Mouse (Mus musculus) embryonic facial prominence, embryonic 10.5 days (tissue): ENCODE measurements around the gene Aldh5a1. TPM values are rescaled to one million over a fixed set of nuclear protein-coding genes. Genes with fewer than 3 reads are reported as not detected.
"Not testable (repeated sequence)": the region's sequence is repeated elsewhere in the genome, so short reads cannot be mapped to it uniquely, and the experiment has no call there.

ENCODE experiments used
- DNase-seq: peaks from one replicate; pipeline ENCODE4 v3.0.0-alpha.2; 2017; ENCODE audit warnings: low spot score
- H3K27ac ChIP-seq: fragments of 300-500 bp; sonication (generic); replicated peaks from 2 replicates; pipeline ENCODE4 v1.5.1; 2016; ENCODE audit warnings: mild to moderate bottlenecking
- H3K27me3 ChIP-seq: fragments of 300-500 bp; sonication (generic); replicated peaks from 2 replicates; pipeline ENCODE4 v1.6.1; 2016; ENCODE audit warnings: low read depth, mild to moderate bottlenecking; ENCODE audit not compliant: poor library complexity, severe bottlenecking
- H3K36me3 ChIP-seq: fragments of 300-500 bp; sonication (generic); replicated peaks from 2 replicates; pipeline ENCODE4 v1.6.1; 2016; ENCODE audit warnings: mild to moderate bottlenecking, moderate library complexity
- H3K4me1 ChIP-seq: fragments of 300-500 bp; sonication (generic); 2 replicates; pipeline ENCODE4 v1.6.1; 2016
- H3K4me3 ChIP-seq: fragments of 300-500 bp; sonication (generic); 2 replicates; pipeline ENCODE4 v1.5.1; 2016; ENCODE audit warnings: mild to moderate bottlenecking, moderate library complexity
- H3K9me3 ChIP-seq: fragments of 300-500 bp; sonication (generic); 2 replicates; pipeline ENCODE4 v1.6.1; 2016; ENCODE audit warnings: mild to moderate bottlenecking
- WGBS: fragments of 180-500 bp; shearing (Covaris S2); methylation state at CpG from one replicate; pipeline ENCODE4 v1.1.7; 2016; 5-methylcytosine and 5-hydroxymethylcytosine counted together
- polyA plus RNA-seq: library from polyadenylated mRNA; unstranded; fragments of >200 nt; fragmentation: Nextera tagmentation; extraction: Ambion mirVana; gene quantifications from 2 replicates; pipeline ENCODE4 v1.2.1, GENCODE M21; 2016

Gene Aldh5a1
- 5.6 and 6.0 TPM in 2 replicates for polyA plus RNA-seq

- H3K9me3 ChIP-seq, result no peaks in the 10 kb centered on the region
- peaks cover 13% of the 10 kb centered on the region for H3K4me1 ChIP-seq
- peak within 1 kb of the TSS; percentile 88 for H3K27ac ChIP-seq
- WGBS, result under 1% methylated on average over 75 of the region's 75 CpGs
- peak within 1 kb of the TSS; percentile 86 for H3K4me3 ChIP-seq
- DNase-seq, result peak; percentile 88
- H3K27me3 ChIP-seq, result peaks cover 21% of the 10 kb centered on the region
- peaks cover 11% of the 10 kb centered on the region for H3K36me3 ChIP-seq
These were observed at the start of gene Aldh5a1 for GRCm38 (mm10) chr13:24937108-24937838. Aldh5a1 (minus strand) TSS chr13:24937661.

DNA sequence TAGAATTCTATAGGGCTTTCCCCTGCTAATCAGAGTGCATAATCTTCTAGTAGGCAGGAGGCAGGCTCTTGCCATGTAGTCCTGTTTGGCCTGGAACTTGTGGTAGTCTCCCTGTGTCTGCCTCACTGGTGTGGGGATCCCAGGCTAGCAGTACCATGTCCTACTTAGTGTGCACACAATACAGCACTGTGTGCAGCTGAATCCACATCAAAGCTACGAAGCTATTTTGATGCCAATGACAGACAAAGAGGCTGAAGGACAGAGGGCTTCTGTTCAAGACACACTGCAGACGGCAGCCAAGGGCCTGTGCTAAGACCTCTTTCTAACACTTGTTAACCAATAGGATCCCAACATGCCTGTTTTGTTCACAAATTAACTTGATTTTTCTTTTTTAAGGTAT lies 48.0 kb upstream of the Aldh5a1 start:
- no peak overlapping the region for H3K4me3 ChIP-seq
- no peaks in the 10 kb centered on the region for H3K4me1 ChIP-seq
- H3K9me3 ChIP-seq, result no peaks in the 10 kb centered on the region
- whole genome bisulfite sequencing, result 52% methylated on average over 2 of the region's 2 CpGs
- no peak overlapping the region for H3K27ac ChIP-seq
- peaks cover 10% of the 10 kb centered on the region for H3K36me3 ChIP-seq
- H3K27me3 ChIP-seq, result no peaks in the 10 kb centered on the region
- DNase-seq, result no peak

DNA sequence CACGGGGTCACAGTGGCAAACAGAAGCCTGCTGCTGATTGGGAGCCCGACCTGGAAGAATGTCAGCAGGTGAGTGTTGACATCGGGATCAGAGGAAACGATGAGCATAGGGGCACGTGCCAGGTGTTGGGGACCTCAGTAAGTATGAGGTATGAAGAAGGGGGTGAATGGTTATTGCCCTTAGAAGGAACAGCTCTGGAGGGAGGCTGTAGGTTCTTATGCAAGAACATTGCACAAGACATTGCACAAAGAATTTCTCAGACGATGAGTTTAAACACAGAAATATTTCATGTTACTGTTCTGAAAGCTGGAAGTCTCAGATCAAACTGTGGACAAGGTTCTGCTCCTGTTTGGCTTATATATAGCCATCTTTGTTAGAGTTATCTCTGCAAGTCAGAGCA lies 43.6 kb upstream of the Aldh5a1 start:
- no peak for DNase-seq
- Histone ChIP-seq H3K9me3 (no peaks in the 10 kb centered on the region), H3K4me1 (no peaks in the 10 kb centered on the region), H3K27me3 (no peaks in the 10 kb centered on the region), H3K27ac (no peak overlapping the region), H3K36me3 (no peaks in the 10 kb centered on the region), H3K4me3 (no peak overlapping the region)
- WGBS, result 88% methylated on average over 6 of the region's 6 CpGs

GRCm38 (mm10) chr13:24977820-24978342 lies 40.4 kb upstream of the Aldh5a1 start:
- WGBS, result 85% methylated on average over 5 of the region's 5 CpGs

DNA sequence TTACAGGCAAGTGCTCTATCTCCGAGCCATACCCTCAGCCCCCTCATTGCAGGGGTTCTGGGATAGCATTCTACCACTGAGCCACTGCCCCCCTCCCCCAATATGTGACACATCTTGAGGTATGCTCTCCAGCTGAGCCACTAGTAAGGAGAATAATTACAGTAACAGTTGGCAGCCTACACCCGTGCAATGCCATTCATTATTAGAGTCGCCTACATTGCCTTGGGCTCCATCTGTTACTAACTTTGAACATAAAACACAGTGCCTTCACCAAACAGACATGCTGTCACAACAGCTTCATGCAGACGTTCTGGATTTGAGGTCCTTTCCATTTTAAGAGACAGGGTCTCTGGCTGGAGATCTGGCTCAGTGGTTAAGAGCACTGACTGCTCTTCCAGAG lies 38.9 kb upstream of the Aldh5a1 start:
- 74% methylated on average over 4 of the region's 4 CpGs for WGBS
- DNase-seq, result no peak
- no peaks in the 10 kb centered on the region for H3K27me3 ChIP-seq

More at GRCm38 (mm10) chr13:24977820-24978342, 40.4 kb upstream of the Aldh5a1 start:
- no peaks in the 10 kb centered on the region for H3K27me3 ChIP-seq
- DNase-seq, result no peak
- no peak overlapping the region for H3K4me3 ChIP-seq
- no peaks in the 10 kb centered on the region for H3K4me1 ChIP-seq
- no peaks in the 10 kb centered on the region for H3K9me3 ChIP-seq
- H3K27ac ChIP-seq, result no peak overlapping the region
- H3K36me3 ChIP-seq, result no peaks in the 10 kb centered on the region

GRCm38 (mm10) chr13:24971776-24972175 lies 34.3 kb upstream of the Aldh5a1 start:
- DNase-seq, H3K4me3 ChIP-seq, H3K9me3 ChIP-seq, H3K4me1 ChIP-seq, H3K27me3 ChIP-seq, H3K27ac ChIP-seq, H3K36me3 ChIP-seq: not testable (repeated sequence)
- WGBS, result 85% methylated on average over 3 of the region's 3 CpGs

More for the DNA sequence above, 38.9 kb upstream of the Aldh5a1 start:
- Histone ChIP-seq H3K4me1 (no peaks in the 10 kb centered on the region), H3K4me3 (no peak overlapping the region), H3K9me3 (no peaks in the 10 kb centered on the region), H3K27ac (no peak overlapping the region), H3K36me3 (no peaks in the 10 kb centered on the region)

- no peaks in the 10 kb centered on the region for H3K9me3 ChIP-seq
- peaks cover 19% of the 10 kb centered on the region for H3K27me3 ChIP-seq
- peaks cover 9% of the 10 kb centered on the region for H3K4me1 ChIP-seq
- H3K36me3 ChIP-seq, result no peaks in the 10 kb centered on the region
- peak overlapping the region; percentile 45 for H3K4me3 ChIP-seq
- no peak for DNase-seq
- WGBS, result 43% methylated on average over 5 of the region's 5 CpGs
- no peak overlapping the region for H3K27ac ChIP-seq
These were observed 28.4 kb upstream of the Aldh5a1 start for GRCm38 (mm10) chr13:24965846-24966201.

- peak overlapping the region; percentile 45 for H3K4me3 ChIP-seq
- WGBS, result 22% methylated on average over 15 of the region's 15 CpGs
These were observed 27.8 kb upstream of the Aldh5a1 start for GRCm38 (mm10) chr13:24965130-24965845.

GRCm38 (mm10) chr13:24962119-24962518 lies 24.7 kb upstream of the Aldh5a1 start:
- no peak for DNase-seq
- peaks cover 19% of the 10 kb centered on the region for H3K27me3 ChIP-seq
- peaks cover 9% of the 10 kb centered on the region for H3K4me1 ChIP-seq
- WGBS, result 85% methylated on average over 8 of the region's 8 CpGs
- no peaks in the 10 kb centered on the region for H3K9me3 ChIP-seq
- H3K27ac ChIP-seq, result no peak overlapping the region
- no peak overlapping the region for H3K4me3 ChIP-seq
- H3K36me3 ChIP-seq, result no peaks in the 10 kb centered on the region

More at GRCm38 (mm10) chr13:24965130-24965845, 27.8 kb upstream of the Aldh5a1 start:
- Histone ChIP-seq H3K9me3 (no peaks in the 10 kb centered on the region), H3K4me1 (peaks cover 9% of the 10 kb centered on the region), H3K36me3 (no peaks in the 10 kb centered on the region), H3K27ac (no peak overlapping the region), H3K27me3 (peaks cover 19% of the 10 kb centered on the region)
- peak; percentile 39 for DNase-seq

GRCm38 (mm10) chr13:24960084-24960483 lies 22.6 kb upstream of the Aldh5a1 start:
- no peak for DNase-seq
- H3K27me3 ChIP-seq, result peaks cover 16% of the 10 kb centered on the region
- H3K36me3 ChIP-seq, result no peaks in the 10 kb centered on the region
- H3K27ac ChIP-seq, result no peak overlapping the region
- H3K9me3 ChIP-seq, result no peaks in the 10 kb centered on the region
- H3K4me1 ChIP-seq, result peaks cover 3% of the 10 kb centered on the region; the same call in 1 of the 2 replicates
- WGBS, result 78% methylated on average over 3 of the region's 3 CpGs
- H3K4me3 ChIP-seq, result no peak overlapping the region

- no peak overlapping the region for H3K4me3 ChIP-seq
- 93% methylated on average over 11 of the region's 11 CpGs for WGBS
- no peak overlapping the region for H3K27ac ChIP-seq
- DNase-seq, result no peak
- peaks cover 18% of the 10 kb centered on the region; the same call in 1 of the 2 replicates for H3K27me3 ChIP-seq
- H3K36me3 ChIP-seq, result no peaks in the 10 kb centered on the region
- no peaks in the 10 kb centered on the region for H3K9me3 ChIP-seq
- 0 out of 2 replicates have a peak, but pooled peaks cover 3% of the 10 kb centered on the region for H3K4me1 ChIP-seq
These were observed 21.2 kb upstream of the Aldh5a1 start for GRCm38 (mm10) chr13:24958671-24959070.

DNA sequence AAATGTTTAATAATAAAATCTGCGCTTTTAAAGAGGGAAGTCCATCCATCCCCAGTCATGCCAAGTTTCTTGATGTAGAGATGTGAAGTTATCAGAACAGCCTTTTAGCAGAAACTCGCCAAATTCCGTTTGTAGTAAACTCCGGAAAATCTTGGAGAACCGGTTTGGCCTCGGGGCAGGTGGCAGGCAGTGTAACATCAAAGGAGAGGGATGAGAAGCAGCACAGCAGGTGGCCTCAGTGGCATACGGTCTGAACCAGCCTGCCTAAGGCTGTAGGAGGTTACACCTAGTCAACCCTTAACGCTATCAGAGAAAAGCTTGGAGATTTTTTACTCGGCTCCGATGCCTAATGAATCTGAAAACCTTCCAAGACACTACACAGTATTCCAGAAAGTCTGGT lies 18.0 kb upstream of the Aldh5a1 start:
- peak; percentile 55 for DNase-seq
- WGBS, result 10% methylated on average over 10 of the region's 10 CpGs
- H3K27me3 ChIP-seq, result peaks cover 18% of the 10 kb centered on the region; the same call in 1 of the 2 replicates
- H3K9me3 ChIP-seq, result no peaks in the 10 kb centered on the region
- H3K36me3 ChIP-seq, result no peaks in the 10 kb centered on the region
- peaks cover 3% of the 10 kb centered on the region; the same call in 1 of the 2 replicates for H3K4me1 ChIP-seq
- no peak overlapping the region for H3K4me3 ChIP-seq
- no peak overlapping the region for H3K27ac ChIP-seq
